Mouse (Mus musculus) kidney, adult 2 months (tissue): ENCODE measurements around the gene Atf6b.

ENCODE experiments used
- CTCF ChIP-seq: fragments of 200-500 bp; conservative IDR thresholded peaks from 2 replicates; pipeline ENCODE4 v1.5.1; 2011; ENCODE audit warnings: low read depth, mild to moderate bottlenecking, control low read depth, low read length, moderate library complexity, mixed read lengths; ENCODE audit not compliant: insufficient read depth, insufficient read length
- POLR2A ChIP-seq: fragments of 200-500 bp; IDR thresholded peaks from one replicate; pipeline ENCODE4 v1.6.1; 2011; ENCODE audit warnings: low read depth, low read length, control low read depth

DNA sequence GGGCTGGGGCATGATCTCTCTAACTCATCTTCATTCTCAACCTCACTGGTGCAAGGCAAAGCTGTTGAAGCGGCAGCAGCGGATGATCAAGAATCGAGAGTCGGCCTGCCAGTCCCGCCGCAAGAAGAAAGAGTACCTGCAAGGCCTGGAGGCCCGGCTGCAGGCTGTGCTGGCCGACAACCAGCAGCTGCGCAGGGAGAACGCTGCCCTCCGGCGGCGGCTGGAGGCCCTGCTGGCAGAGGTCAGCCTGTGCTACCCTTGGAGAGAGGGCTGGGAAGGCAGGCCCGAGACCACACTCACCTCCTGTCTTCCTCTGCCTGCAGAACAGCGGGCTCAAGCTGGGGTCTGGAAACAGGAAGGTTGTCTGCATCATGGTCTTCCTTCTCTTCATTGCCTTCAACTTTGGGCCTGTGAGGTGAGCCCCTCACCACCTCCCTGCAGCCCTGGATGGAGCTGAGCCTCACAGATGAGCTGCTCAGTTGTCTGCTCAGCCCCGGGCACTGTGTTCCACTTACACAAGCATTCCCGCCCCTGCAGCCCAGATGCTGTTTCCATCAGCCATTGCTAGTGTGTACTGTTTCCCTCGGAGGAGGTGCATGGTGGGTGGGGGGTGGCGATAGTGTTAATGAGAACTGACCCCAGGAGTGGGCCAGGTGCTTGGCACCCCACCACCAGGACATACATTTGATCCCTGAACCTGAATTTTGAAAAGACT is 4.7 kb downstream of the Atf6b start:
- TF ChIP-seq CTCF (peak; percentile 54; the same call in 1 of the 2 replicates), POLR2A (no peak)
